ENCODE assay signal across 14 mouse cellular contexts in the genomic region with DNA sequence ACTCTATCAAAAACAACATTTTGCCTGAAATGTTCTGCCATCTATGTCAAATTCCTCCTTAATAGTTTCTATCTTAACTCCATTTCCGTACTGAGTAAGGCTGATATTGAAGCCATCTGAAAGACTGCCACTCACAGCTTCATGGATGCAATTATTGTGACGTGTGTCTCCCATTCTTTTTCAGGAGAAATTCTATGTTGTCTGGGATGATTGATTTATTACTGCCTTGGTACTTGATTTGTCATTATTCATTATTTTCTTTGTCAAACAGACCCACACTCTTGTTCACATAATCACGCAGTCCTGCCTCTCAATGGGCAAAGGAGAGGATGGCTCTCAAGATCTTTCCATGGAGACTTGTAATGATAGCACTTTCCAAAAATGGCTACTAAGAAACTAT.
"Had no signal": no experiment of that assay in that cellular context is flagged by ENCODE, and none has a peak within 500 bp of the region (broad histone marks: within the 10 kb centered on the region; RNA-seq: fewer than 3 reads in every experiment).

No protein-coding gene starts in this region.

- H3K27me3 ChIP-seq: midbrain, embryonic 13.5 days; midbrain, embryonic 15.5 days; neural tube, embryonic 12.5 days had no signal

- ATAC-seq: midbrain, embryonic 13.5 days; midbrain, embryonic 15.5 days had no signal

- H3K9ac ChIP-seq: lung, embryonic 14.5 days; midbrain, embryonic 13.5 days; midbrain, embryonic 15.5 days; neural tube, embryonic 12.5 days had no signal

- H3K4me1 ChIP-seq: midbrain, embryonic 13.5 days; midbrain, embryonic 15.5 days; neural tube, embryonic 12.5 days had no signal

- H3K4me2 ChIP-seq: lung, embryonic 14.5 days; midbrain, embryonic 11.5 days; midbrain, embryonic 13.5 days; midbrain, embryonic 15.5 days; neural tube, embryonic 12.5 days had no signal

- H3K36me3 ChIP-seq: midbrain, embryonic 13.5 days; midbrain, embryonic 15.5 days; neural tube, embryonic 12.5 days had no signal

- H3K4me3 ChIP-seq: midbrain, embryonic 13.5 days; midbrain, embryonic 15.5 days; neural tube, embryonic 12.5 days had no signal

- H3K27ac ChIP-seq: midbrain, embryonic 13.5 days; midbrain, embryonic 15.5 days; neural tube, embryonic 12.5 days had no signal

- DNase-seq: lung, adult 18-20 months; lung, embryonic 14.5 days; lung, postnatal 10 days; lung, postnatal 4 days; right cerebral cortex, postnatal 14 days; right cerebral cortex, postnatal 4 days; spleen, adult 18-20 months; thymus, adult 18-20 months; thymus, postnatal 14 days; thymus, postnatal 36 days had no signal

- H3K9me3 ChIP-seq: midbrain, embryonic 13.5 days; midbrain, embryonic 15.5 days; neural tube, embryonic 12.5 days had no signal
